Mouse (Mus musculus): ENCODE results near the gene Tnks2. TPM values are rescaled to one million over a fixed set of nuclear protein-coding genes. Genes with fewer than 3 reads are reported as not detected.

Gene Tnks2
- polyA plus RNA-seq, 1 experiment from 2014 or later: 99.6 TPM

GRCm38 (mm10) chr19:36909676-36910292 lies 75.8 kb downstream of the Tnks2 start:
- Histone ChIP-seq H3K4me1 (peaks cover 4% of the 10 kb centered on the region; the same call in 1 of the 2 replicates), H3K4me3 (no peak overlapping the region), H3K27me3 (0 out of 2 replicates have a peak, but pooled peaks cover 10% of the 10 kb centered on the region), H3K9me3 (replicated peaks) (no peaks in the 10 kb centered on the region), H3K4me2 (replicated peaks) (no peak overlapping the region), H3K27ac (peak overlapping the region; percentile 48; the same call in 1 of the 2 replicates), H3K9ac (no peak overlapping the region), H3K36me3 (no peaks in the 10 kb centered on the region)
- ATAC-seq (ENCODE audit: low FRiP score): 0 out of 2 replicates have a peak, but pooled peaks have one; percentile 33
- WGBS: 18% methylated on average over 9 of the region's 9 CpGs

GRCm38 (mm10) chr19:36910424-36911045 lies 76.5 kb downstream of the Tnks2 start:
- 0 out of 2 replicates have a peak, but pooled peaks cover 12% of the 10 kb centered on the region for H3K27me3 ChIP-seq
- peak overlapping the region; percentile 48; the same call in 1 of the 2 replicates for H3K27ac ChIP-seq
- H3K4me3 ChIP-seq: no peak overlapping the region
- no peaks in the 10 kb centered on the region for H3K36me3 ChIP-seq
- H3K4me2 ChIP-seq (replicated peaks): no peak overlapping the region
- H3K9me3 ChIP-seq (replicated peaks): no peaks in the 10 kb centered on the region
- no peak overlapping the region for H3K9ac ChIP-seq
- 20% methylated on average over 12 of the region's 12 CpGs for WGBS
- ATAC-seq (ENCODE audit: low FRiP score): peak; percentile 90
- H3K4me1 ChIP-seq: peaks cover 4% of the 10 kb centered on the region; the same call in 1 of the 2 replicates

- Histone ChIP-seq H3K4me2 (replicated peaks) (no peak overlapping the region), H3K9ac (no peak overlapping the region), H3K27me3 (0 out of 2 replicates have a peak, but pooled peaks cover 12% of the 10 kb centered on the region), H3K36me3 (no peaks in the 10 kb centered on the region), H3K4me1 (peaks cover 4% of the 10 kb centered on the region; the same call in 1 of the 2 replicates), H3K9me3 (replicated peaks) (no peaks in the 10 kb centered on the region), H3K4me3 (no peak overlapping the region), H3K27ac (no peak overlapping the region)
- ATAC-seq (ENCODE audit: low FRiP score): no peak
- 71% methylated on average over 7 of the region's 7 CpGs for WGBS
Measured at GRCm38 (mm10) chr19:36913064-36913463, 79.0 kb downstream of the Tnks2 start.

- H3K4me3 ChIP-seq: no peak overlapping the region
- H3K27ac ChIP-seq: no peak overlapping the region
- no peaks in the 10 kb centered on the region for H3K36me3 ChIP-seq
- ATAC-seq (ENCODE audit: low FRiP score): no peak
- no peak overlapping the region for H3K9ac ChIP-seq
- 0 out of 2 replicates have a peak, but pooled peaks cover 9% of the 10 kb centered on the region for H3K27me3 ChIP-seq
- WGBS: 74% methylated on average over 4 of the region's 4 CpGs
- peaks cover 12% of the 10 kb centered on the region for H3K4me1 ChIP-seq
- no peaks in the 10 kb centered on the region for H3K9me3 ChIP-seq (replicated peaks)
- no peak overlapping the region for H3K4me2 ChIP-seq (replicated peaks)
Measured at GRCm38 (mm10) chr19:36916206-36916605, 82.2 kb downstream of the Tnks2 start.

- 0 out of 2 replicates have a peak, but pooled peaks cover 9% of the 10 kb centered on the region for H3K27me3 ChIP-seq
- no peak for ATAC-seq (ENCODE audit: low FRiP score)
- no peak overlapping the region for H3K4me3 ChIP-seq
- H3K4me2 ChIP-seq (replicated peaks): no peak overlapping the region; the same call in 1 of the 2 replicates
- H3K36me3 ChIP-seq: no peaks in the 10 kb centered on the region
- H3K9ac ChIP-seq: no peak overlapping the region
- H3K27ac ChIP-seq: no peak overlapping the region
- H3K4me1 ChIP-seq: peaks cover 8% of the 10 kb centered on the region
- H3K9me3 ChIP-seq (replicated peaks): no peaks in the 10 kb centered on the region
- whole genome bisulfite sequencing: 93% methylated on average over 1 of the region's 1 CpGs
Measured at GRCm38 (mm10) chr19:36916876-36917389, 82.9 kb downstream of the Tnks2 start.

GRCm38 (mm10) chr19:36918441-36919301 lies 84.6 kb downstream of the Tnks2 start:
- WGBS: under 1% methylated on average over 82 of the region's 85 CpGs
- Histone ChIP-seq H3K27ac (peak overlapping the region; percentile 93), H3K36me3 (no peaks in the 10 kb centered on the region), H3K27me3 (0 out of 2 replicates have a peak, but pooled peaks cover 2% of the 10 kb centered on the region), H3K9me3 (replicated peaks) (no peaks in the 10 kb centered on the region), H3K9ac (peak overlapping the region; percentile 88), H3K4me3 (peak overlapping the region; percentile 91), H3K4me2 (replicated peaks) (peak overlapping the region; percentile 81), H3K4me1 (peaks cover 8% of the 10 kb centered on the region)
- ATAC-seq (ENCODE audit: low FRiP score): peak; percentile 90

GRCm38 (mm10) chr19:36919466-36919865 lies 85.4 kb downstream of the Tnks2 start, which contains the start of gene Fgfbp3:
Gene Fgfbp3, minus strand, starts transcription at chr19:36919615.
- peak within 1 kb of the TSS; percentile 81 for H3K4me2 ChIP-seq (replicated peaks)
- peak within 1 kb of the TSS; percentile 88 for H3K9ac ChIP-seq
- ATAC-seq (ENCODE audit: low FRiP score): peak; percentile 41
- 8% methylated on average over 12 of the region's 12 CpGs for WGBS
- 0 out of 2 replicates have a peak, but pooled peaks cover 2% of the 10 kb centered on the region for H3K27me3 ChIP-seq
- no peaks in the 10 kb centered on the region for H3K36me3 ChIP-seq
- H3K4me3 ChIP-seq: peak within 1 kb of the TSS; percentile 91
- H3K27ac ChIP-seq: peak within 1 kb of the TSS; percentile 93
- no peaks in the 10 kb centered on the region for H3K9me3 ChIP-seq (replicated peaks)
- peaks cover 8% of the 10 kb centered on the region for H3K4me1 ChIP-seq

GRCm38 (mm10) chr19:36922015-36922414 lies 88.0 kb downstream of the Tnks2 start:
- Histone ChIP-seq H3K27ac (no peak overlapping the region), H3K27me3 (no peaks in the 10 kb centered on the region), H3K9me3 (replicated peaks) (no peaks in the 10 kb centered on the region), H3K4me3 (no peak overlapping the region), H3K4me1 (peaks cover 18% of the 10 kb centered on the region), H3K9ac (no peak overlapping the region), H3K4me2 (replicated peaks) (no peak overlapping the region), H3K36me3 (no peaks in the 10 kb centered on the region)
- no peak for ATAC-seq (ENCODE audit: low FRiP score)
- 41% methylated on average over 2 of the region's 2 CpGs for WGBS

GRCm38 (mm10) chr19:36922936-36923335 lies 88.9 kb downstream of the Tnks2 start:
- Histone ChIP-seq H3K9ac (no peak overlapping the region), H3K27ac (no peak overlapping the region), H3K9me3 (replicated peaks) (no peaks in the 10 kb centered on the region), H3K4me2 (replicated peaks) (no peak overlapping the region), H3K4me1 (peaks cover 24% of the 10 kb centered on the region), H3K36me3 (no peaks in the 10 kb centered on the region), H3K27me3 (no peaks in the 10 kb centered on the region), H3K4me3 (no peak overlapping the region)
- 58% methylated on average over 3 of the region's 3 CpGs for WGBS
- ATAC-seq (ENCODE audit: low FRiP score): no peak

- peak; percentile 98 for ATAC-seq (ENCODE audit: low FRiP score)
Measured at GRCm38 (mm10) chr19:36925671-36926552, 91.9 kb downstream of the Tnks2 start, which contains the start of gene Btaf1. Gene Btaf1, plus strand, starts transcription at chr19:36926079.

More at GRCm38 (mm10) chr19:36925671-36926552, 91.9 kb downstream of the Tnks2 start, which contains the start of gene Btaf1:
- no peaks in the 10 kb centered on the region for H3K9me3 ChIP-seq (replicated peaks)
- H3K4me1 ChIP-seq: peaks cover 16% of the 10 kb centered on the region
- peak within 1 kb of the TSS; percentile 91 for H3K4me3 ChIP-seq
- peak within 1 kb of the TSS; percentile 93 for H3K9ac ChIP-seq
- peak within 1 kb of the TSS; percentile 96 for H3K27ac ChIP-seq
- H3K27me3 ChIP-seq: no peaks in the 10 kb centered on the region
- under 1% methylated on average over 96 of the region's 98 CpGs for WGBS
- H3K36me3 ChIP-seq: no peaks in the 10 kb centered on the region
- peak within 1 kb of the TSS; percentile 86 for H3K4me2 ChIP-seq (replicated peaks)
